Comparison of ENCODE assay signal across 11 mouse cellular contexts in the genomic region with DNA sequence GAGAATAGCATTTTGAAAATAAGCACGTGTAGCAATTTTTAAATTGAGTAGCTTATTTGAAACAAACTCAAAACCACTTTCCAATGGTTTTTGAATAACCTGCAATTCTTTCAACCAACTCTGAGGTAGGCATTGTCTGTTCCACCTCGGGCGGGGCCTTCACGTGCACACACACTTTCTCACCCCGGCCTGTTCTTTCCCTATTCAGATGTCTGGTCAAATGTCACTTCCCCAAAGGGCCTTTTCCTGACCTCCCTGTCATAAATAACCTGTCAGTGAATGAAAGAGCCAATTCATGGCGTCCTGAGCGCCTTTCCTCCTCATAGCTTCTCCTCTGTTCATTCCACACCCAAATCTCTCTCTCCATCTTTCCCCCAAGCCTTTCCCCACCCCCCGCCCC. TPM values are rescaled to one million over a fixed set of nuclear protein-coding genes. Genes with fewer than 3 reads are reported as not detected.
DNase-seq lines count a peak whose midpoint lies in the region; ATAC-seq and TF ChIP-seq lines count a peak whose summit lies in the region.
"Had no signal": no experiment of that assay in that cellular context is flagged by ENCODE, and none has a peak within 500 bp of the region (broad histone marks: within the 10 kb centered on the region; RNA-seq: fewer than 3 reads in every experiment).

No protein-coding gene starts in this region.

- TF ChIP-seq CTCF in heart, adult 2 months (IDR thresholded peaks at IDR 0.05) = no peak
- TF ChIP-seq CTCF in liver, adult 2 months (IDR thresholded peaks at IDR 0.05; ENCODE audit: low read depth, low read length) = no peak
- TF ChIP-seq CTCF in left cerebral cortex, adult 2 months (IDR thresholded peaks at IDR 0.05) = no peak

- H3K79me2 ChIP-seq in heart, adult 2 months (replicated peaks; ENCODE audit: control insufficient read depth, insufficient read depth, low read length) = no peaks in the 10 kb centered on the region
- no peaks in the 10 kb centered on the region for H3K79me2 ChIP-seq in liver, adult 2 months (ENCODE audit: control insufficient read depth, insufficient read depth, low read length)

- DNase-seq in heart, adult 2 months = no peak
- no peak for DNase-seq in heart, adult 8-10 months (ENCODE audit: low spot score)
- peak; percentile 29 for DNase-seq in liver, adult 2 months (ENCODE audit: extremely low read depth, low read depth, low spot score)
- no peak for DNase-seq in liver
- DNase-seq in frontal cortex, postnatal 10 days (ENCODE audit: low spot score in 2 of 2) = no peak
- DNase-seq in left cerebral cortex, adult 2 months (ENCODE audit: extremely low spot score in 1 of 2, low spot score in 2 of 2) = no peak
- DNase-seq: cerebellum, adult 11 months; right cerebral cortex, postnatal 25 days had no signal

- H3K9me3 ChIP-seq in embryonic facial prominence, embryonic 15.5 days (replicated peaks) = no peaks in the 10 kb centered on the region

- TF ChIP-seq EP300 in heart, adult 2 months (IDR thresholded peaks at IDR 0.05; ENCODE audit: insufficient read depth, low read depth, low read length) = no peak

- no peaks in the 10 kb centered on the region for H3K27me3 ChIP-seq in heart, adult 2 months (ENCODE audit: control insufficient read depth, insufficient read depth, low read length)
- no peaks in the 10 kb centered on the region for H3K27me3 ChIP-seq in liver, adult 2 months (ENCODE audit: control insufficient read depth, insufficient read depth, low read length)
- H3K27me3 ChIP-seq in embryonic facial prominence, embryonic 15.5 days = no peaks in the 10 kb centered on the region

- no peak for TF ChIP-seq POLR2A in heart, adult 2 months (IDR thresholded peaks at IDR 0.05; ENCODE audit: insufficient read depth, low read depth, low read length)
- TF ChIP-seq POLR2A in liver, adult 2 months (IDR thresholded peaks at IDR 0.05; ENCODE audit: extremely low read depth, insufficient read depth, low read length) = no peak

- 65% methylated on average over 8 of the region's 8 CpGs for WGBS in heart, adult 2 months
- WGBS in liver, adult 2 months = 68% methylated on average over 8 of the region's 8 CpGs
- WGBS in embryonic facial prominence, embryonic 15.5 days = 35% methylated on average over 8 of the region's 8 CpGs

- H3K4me2 ChIP-seq in embryonic facial prominence, embryonic 15.5 days (replicated peaks) = no peak overlapping the region

- H3K4me1 ChIP-seq in heart, adult 2 months (ENCODE audit: control insufficient read depth, insufficient read depth, low read length) = peaks cover 5% of the 10 kb centered on the region
- H3K4me1 ChIP-seq in liver, adult 2 months (ENCODE audit: control insufficient read depth, insufficient read depth, low read length) = peaks cover 23% of the 10 kb centered on the region
- H3K4me1 ChIP-seq in embryonic facial prominence, embryonic 15.5 days = peaks cover 57% of the 10 kb centered on the region

- intact Hi-C loops in heart, adult 2 months (cut with DNase I) = no loop called here
- intact Hi-C loops in left cerebral cortex, adult 2 months (cut with DNase I) = no loop called here

- peak overlapping the region; percentile 58 for H3K27ac ChIP-seq in heart, adult 2 months
- peak overlapping the region; percentile 76 for H3K27ac ChIP-seq in liver, adult 2 months (replicated peaks; ENCODE audit: insufficient read depth, low read depth, low read length)
- H3K27ac ChIP-seq in embryonic facial prominence, embryonic 15.5 days (replicated peaks) = peak overlapping the region; percentile 82
- H3K27ac ChIP-seq in left cerebral cortex, adult 2 months = no peak overlapping the region

- H3K9ac ChIP-seq in heart, adult 2 months (ENCODE audit: low read depth, low read length) = no peak overlapping the region
- H3K9ac ChIP-seq in liver, adult 2 months (ENCODE audit: low read depth, low read length) = no peak overlapping the region
- H3K9ac ChIP-seq in embryonic facial prominence, embryonic 15.5 days = no peak overlapping the region

- H3K4me3 ChIP-seq in heart, adult 2 months = no peak overlapping the region
- H3K4me3 ChIP-seq in liver, adult 2 months (ENCODE audit: insufficient read depth, low read depth, low read length) = no peak overlapping the region
- no peak overlapping the region for H3K4me3 ChIP-seq in embryonic facial prominence, embryonic 15.5 days (replicated peaks)
- H3K4me3 ChIP-seq in left cerebral cortex, adult 2 months = no peak overlapping the region

- ATAC-seq in embryonic facial prominence, embryonic 15.5 days (ENCODE audit: insufficient number of reproducible peaks, low FRiP score, low TSS enrichment, low read depth) = no peak
- 0 out of 2 replicates have a peak, but pooled peaks have one; percentile 12 for ATAC-seq in megakaryocyte progenitor cell, adult 5-6 weeks (replicated peaks; ENCODE audit: poor library complexity)
- ATAC-seq: activated CD4-positive, CD25-positive, alpha-beta regulatory T cell, adult 4 months had no signal

- H3K36me3 ChIP-seq in heart, adult 2 months (ENCODE audit: control insufficient read depth, insufficient read depth, low read length) = peaks cover 5% of the 10 kb centered on the region; the same call in 1 of the 2 replicates
- H3K36me3 ChIP-seq in liver, adult 2 months (ENCODE audit: control insufficient read depth, insufficient read depth, low read length) = peaks cover 37% of the 10 kb centered on the region
- no peaks in the 10 kb centered on the region for H3K36me3 ChIP-seq in embryonic facial prominence, embryonic 15.5 days

RNA-seq across cellular contexts. Expression of gene Fignl1, which starts 24.3 kb away (rescaled TPM):
- total RNA-seq in heart, adult 2 months (2021) = under 1 TPM; 0.21 to 0.30 TPM
- polyA plus RNA-seq in heart, adult 2 months (2012; rRNA removed) = 0.15 and 1.2 TPM in 2 replicates
- total RNA-seq in heart, adult 8-10 months (2022) = under 1 TPM; 0.28 to 0.46 (median 0.37) TPM
- total RNA-seq in liver, adult 2 months (2014; rRNA removed) = 0.46 and 1.3 TPM in 2 replicates
- 0.09 and 0.10 TPM in 2 replicates for polyA plus RNA-seq in liver, adult 2 months (2012; rRNA removed)
- 43.1 and 45.2 TPM in 2 replicates for polyA plus RNA-seq in embryonic facial prominence, embryonic 15.5 days (2015; fragmentation: Nextera tagmentation; extraction: Ambion mirVana)
- total RNA-seq in megakaryocyte progenitor cell, adult 5-6 weeks (2015) = 60.0 and 75.1 TPM in 2 replicates
- total RNA-seq in megakaryocyte progenitor cell, adult 5-6 weeks (2017) = 82.4 and 96.9 TPM in 2 replicates
- 1 to 10 TPM in 1 of 2 experiments, under 1 TPM in 1; 0.77 to 1.0 TPM for total RNA-seq in left cerebral cortex, adult 2 months (2021)

Comparison
In these comparisons a context has a peak if more than half of its experiments do, and no peak if none do; other contexts are left out.
1. RNA of gene Fignl1, which starts 24.3 kb away (total RNA-seq): 60.0 to 96.9 TPM in megakaryocyte progenitor cell, adult 5-6 weeks; 0.77 to 1.0 TPM in left cerebral cortex, adult 2 months, 0.46 to 1.3 TPM in liver, adult 2 months, 0.28 to 0.46 TPM in heart, adult 8-10 months and 0.21 to 0.30 TPM in heart, adult 2 months; every median in the first group is over 10 times any median in the second.